Mouse (Mus musculus) left cerebral cortex, adult 11 months (tissue): ENCODE results near the gene Man1c1.
A peak's percentile ranks its signal among the peaks of the same experiment; 100 is the strongest.

ENCODE experiments used
- DNase-seq: peaks from one replicate; pipeline ENCODE4 v3.0.0; 2022; ENCODE audit warnings: low spot score

Man1c1 gene

GRCm38 (mm10) chr4:134638111-134638550 is 66.0 kb downstream of the Man1c1 start:
- DNase-seq: no peak

GRCm38 (mm10) chr4:134636406-134636805 is 67.7 kb downstream of the Man1c1 start:
- no peak for DNase-seq

GRCm38 (mm10) chr4:134634001-134634400 is 70.1 kb downstream of the Man1c1 start:
- DNase-seq: no peak

- DNase-seq: no peak
These were observed 71.9 kb downstream of the Man1c1 start for GRCm38 (mm10) chr4:134632131-134632711.

GRCm38 (mm10) chr4:134631471-134632130 is 72.5 kb downstream of the Man1c1 start:
- peak; percentile 71 for DNase-seq

GRCm38 (mm10) chr4:134628575-134629384 is 75.3 kb downstream of the Man1c1 start:
- no peak for DNase-seq

GRCm38 (mm10) chr4:134628058-134628457 is 76.0 kb downstream of the Man1c1 start:
- no peak for DNase-seq

- DNase-seq: no peak
These were observed 77.2 kb downstream of the Man1c1 start for GRCm38 (mm10) chr4:134626883-134627282.

GRCm38 (mm10) chr4:134626350-134626749 is 77.7 kb downstream of the Man1c1 start:
- DNase-seq: no peak

- no peak for DNase-seq
These were observed 79.8 kb downstream of the Man1c1 start for GRCm38 (mm10) chr4:134624109-134624862.

- DNase-seq: no peak
These were observed 82.4 kb downstream of the Man1c1 start for GRCm38 (mm10) chr4:134621695-134622094.

- DNase-seq: no peak
These were observed 83.8 kb downstream of the Man1c1 start for GRCm38 (mm10) chr4:134620246-134620645.

- no peak for DNase-seq
These were observed 84.6 kb downstream of the Man1c1 start for GRCm38 (mm10) chr4:134619489-134619870.

- no peak for DNase-seq
These were observed 85.1 kb downstream of the Man1c1 start for GRCm38 (mm10) chr4:134618810-134619488.

GRCm38 (mm10) chr4:134617779-134618178 is 86.3 kb downstream of the Man1c1 start:
- DNase-seq: no peak

GRCm38 (mm10) chr4:134615929-134616625 is 88.0 kb downstream of the Man1c1 start:
- DNase-seq: no peak

- DNase-seq: no peak
These were observed 91.9 kb downstream of the Man1c1 start for GRCm38 (mm10) chr4:134612070-134612667.

GRCm38 (mm10) chr4:134610616-134611015 is 93.5 kb downstream of the Man1c1 start:
- no peak for DNase-seq

GRCm38 (mm10) chr4:134607679-134608078 is 96.4 kb downstream of the Man1c1 start:
- DNase-seq: no peak

- DNase-seq: no peak
These were observed 98.0 kb downstream of the Man1c1 start for GRCm38 (mm10) chr4:134606054-134606453.

- DNase-seq: no peak
These were observed 99.6 kb downstream of the Man1c1 start for GRCm38 (mm10) chr4:134604472-134604871.
